Mouse (Mus musculus) liver, postnatal 0 days (tissue): ENCODE data around the gene Ccdc185.

Experiments used
- CTCF ChIP-seq: sonication (generic); IDR thresholded peaks from 2 replicates; pipeline ENCODE4 v1.5.1; 2016; ENCODE audit warnings: antibody characterized with exemption, low read depth
- EP300 ChIP-seq: IDR thresholded peaks from 2 replicates; pipeline ENCODE4 v1.6.1; 2016; ENCODE audit warnings: antibody characterized with exemption, low read depth, mild to moderate bottlenecking

DNA sequence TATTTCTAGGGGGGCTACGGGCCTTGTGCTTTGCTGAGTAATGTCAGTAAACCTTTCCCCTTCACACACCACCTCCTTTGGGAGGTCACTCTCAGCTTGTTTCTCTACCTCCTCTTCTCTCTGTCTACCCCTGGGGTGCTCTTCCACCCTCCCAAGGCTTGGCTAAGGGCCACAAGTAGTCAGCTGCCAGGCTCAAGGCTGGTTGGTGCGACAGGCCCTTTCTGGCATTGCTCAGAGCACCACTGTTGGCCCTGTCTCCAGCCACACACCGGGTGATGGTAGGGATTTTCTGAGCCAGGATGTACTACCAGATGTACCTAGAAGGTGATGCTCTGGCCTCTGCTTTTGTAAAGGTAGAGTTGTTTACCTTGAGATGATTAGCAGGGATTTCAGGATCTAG lies 35.8 kb upstream of the Ccdc185 start:
- TF ChIP-seq CTCF (no peak), EP300 (no peak)
